Mouse (Mus musculus) heart, adult 2 months (tissue): ENCODE data around the gene Lif. TPM values are rescaled to one million over a fixed set of nuclear protein-coding genes. Genes with fewer than 3 reads are reported as not detected.

Experiments
- DNase-seq, 2 experiments: peaks; one replicate each; pipeline ENCODE4 v3.0.0; 2021
- H3K27ac ChIP-seq: fragments of 200-600 bp; 2 replicates; pipeline ENCODE4 v1.8.1; 2022
- H3K27me3 ChIP-seq: fragments of 200-500 bp; 2 replicates; pipeline ENCODE4 v1.6.1; 2012; ENCODE audit warnings: mild to moderate bottlenecking, low read length, inconsistent platforms, mixed read lengths; ENCODE audit not compliant: control insufficient read depth, insufficient read depth
- H3K36me3 ChIP-seq: fragments of 200-500 bp; 2 replicates; pipeline ENCODE4 v1.6.1; 2012; ENCODE audit warnings: low read length, inconsistent platforms; ENCODE audit not compliant: control insufficient read depth, insufficient read depth
- H3K4me1 ChIP-seq: fragments of 200-500 bp; 2 replicates; pipeline ENCODE4 v1.6.1; 2011; ENCODE audit warnings: low read length; ENCODE audit not compliant: control insufficient read depth, insufficient read depth
- H3K4me3 ChIP-seq: fragments of 200-600 bp; 2 replicates; pipeline ENCODE4 v1.8.1; 2022
- H3K79me2 ChIP-seq: fragments of 200-500 bp; replicated peaks from 2 replicates; pipeline ENCODE4 v1.6.1; 2012; ENCODE audit warnings: mild to moderate bottlenecking, inconsistent platforms, low read length, moderate library complexity, mixed read lengths; ENCODE audit not compliant: control insufficient read depth, insufficient read depth
- H3K9ac ChIP-seq: fragments of 200-500 bp; 2 replicates; pipeline ENCODE4 v1.6.1; 2012; ENCODE audit warnings: low read depth, mild to moderate bottlenecking, control low read depth, inconsistent platforms, low read length, mixed read lengths
- CTCF ChIP-seq: fragments of 200-600 bp; IDR thresholded peaks from 2 replicates; pipeline ENCODE4 v1.8.1; 2022; ENCODE audit warnings: antibody characterized with exemption, mild to moderate bottlenecking, moderate library complexity
- EP300 ChIP-seq: fragments of 200-500 bp; IDR thresholded peaks from 2 replicates; pipeline ENCODE4 v1.6.1; 2011; ENCODE audit warnings: low read depth, low read length, control low read depth; ENCODE audit not compliant: insufficient read depth
- POLR2A ChIP-seq: fragments of 200-500 bp; IDR thresholded peaks from 2 replicates; pipeline ENCODE4 v1.6.1; 2011; ENCODE audit warnings: mild to moderate bottlenecking, low read depth, low read length, control low read depth; ENCODE audit not compliant: insufficient read depth
- WGBS: fragments of 180-500 bp; shearing (Covaris S2); methylation state at CpG from one replicate; pipeline ENCODE4 v1.1.7; 2018; 5-methylcytosine and 5-hydroxymethylcytosine counted together
- intact Hi-C: fragments of 180-260 bp; cut with DNase I; formaldehyde crosslinking; loops from one replicate; pipeline ENCODE4 v1.15.1; 2025
- long read RNA-seq: library from polyadenylated mRNA; stranded (forward); transcript quantifications from one replicate; pipeline ENCODE4 v2.0.0, GENCODE M21; 2021
- polyA plus RNA-seq: library from polyadenylated mRNA; depleted of rRNA; stranded (reverse); fragments of >200 nt; gene quantifications from 2 replicates; pipeline ENCODE4 v1.2.3, GENCODE M21; 2012; rRNA removed
- total RNA-seq, 2 experiments: library from RNA; stranded (reverse); gene quantifications; 2 replicates each; pipeline ENCODE4 v1.2.3; 2021

Lif gene
- total RNA-seq (under 1 TPM; 0.21 to 0.36 TPM), polyA plus RNA-seq (1.5 TPM in 2 replicates)
- long read RNA-seq = 0 reads

- Histone ChIP-seq H3K9ac (no peak within 1 kb of the TSS), H3K27me3 (no peaks in the 10 kb centered on the region), H3K4me3 (no peak within 1 kb of the TSS), H3K36me3 (no peaks in the 10 kb centered on the region), H3K4me1 (peaks cover 4% of the 10 kb centered on the region), H3K79me2 (no peaks in the 10 kb centered on the region), H3K27ac (no peak within 1 kb of the TSS)
- intact Hi-C loops = no loop called here
- no peak for TF ChIP-seq EP300
- TF ChIP-seq POLR2A = no peak
- TF ChIP-seq CTCF = no peak
- WGBS = 68% methylated on average over 11 of the region's 11 CpGs
- DNase-seq = no peak
Measured at GRCm38 (mm10) chr11:4256846-4257607, at the start of gene Lif. Lif (plus strand) TSS chr11:4257557.

- Histone ChIP-seq H3K27ac (peak overlapping the region; percentile 23), H3K9ac (no peak overlapping the region), H3K27me3 (no peaks in the 10 kb centered on the region), H3K4me1 (peaks cover 31% of the 10 kb centered on the region), H3K4me3 (no peak overlapping the region), H3K79me2 (no peaks in the 10 kb centered on the region), H3K36me3 (peaks cover 6% of the 10 kb centered on the region)
- intact Hi-C loops = no loop called here
- no peak for DNase-seq
- 85% methylated on average over 9 of the region's 9 CpGs for WGBS
- TF ChIP-seq CTCF (no peak), POLR2A (no peak), EP300 (no peak)
Measured at GRCm38 (mm10) chr11:4207655-4208054, 49.7 kb upstream of the Lif start.

GRCm38 (mm10) chr11:4209556-4209955 is 47.8 kb upstream of the Lif start:
- no peak overlapping the region for H3K9ac ChIP-seq
- peaks cover 22% of the 10 kb centered on the region for H3K4me1 ChIP-seq
- H3K4me3 ChIP-seq = no peak overlapping the region
- H3K79me2 ChIP-seq = no peaks in the 10 kb centered on the region
- no peaks in the 10 kb centered on the region for H3K27me3 ChIP-seq
- no peak for DNase-seq
- WGBS = 81% methylated on average over 5 of the region's 5 CpGs
- H3K36me3 ChIP-seq = no peaks in the 10 kb centered on the region; the same call in 1 of the 2 replicates
- TF ChIP-seq CTCF (peak; percentile 70), EP300 (0 out of 2 replicates have a peak, but pooled peaks have one; percentile 24), POLR2A (no peak)
- intact Hi-C loops = no loop called here
- H3K27ac ChIP-seq = no peak overlapping the region

- Histone ChIP-seq H3K4me3 (no peak overlapping the region), H3K79me2 (no peaks in the 10 kb centered on the region), H3K9ac (no peak overlapping the region), H3K4me1 (peaks cover 17% of the 10 kb centered on the region), H3K36me3 (peaks cover under 1% of the 10 kb centered on the region; the same call in 1 of the 2 replicates), H3K27me3 (no peaks in the 10 kb centered on the region), H3K27ac (no peak overlapping the region)
- TF ChIP-seq POLR2A (no peak), EP300 (no peak), CTCF (no peak)
- intact Hi-C loops = no loop called here
- WGBS = 64% methylated on average over 1 of the region's 1 CpGs
- no peak for DNase-seq
Measured at GRCm38 (mm10) chr11:4210786-4211185, 46.6 kb upstream of the Lif start.

GRCm38 (mm10) chr11:4213107-4213506 is 44.2 kb upstream of the Lif start:
- no peak overlapping the region for H3K4me3 ChIP-seq
- no peak for DNase-seq
- TF ChIP-seq CTCF = no peak
- TF ChIP-seq EP300 = no peak
- TF ChIP-seq POLR2A = no peak
- H3K9ac ChIP-seq = no peak overlapping the region
- no peaks in the 10 kb centered on the region for H3K79me2 ChIP-seq
- peaks cover 16% of the 10 kb centered on the region for H3K4me1 ChIP-seq
- intact Hi-C loops = no loop called here
- no peak overlapping the region for H3K27ac ChIP-seq
- H3K36me3 ChIP-seq = peaks cover 2% of the 10 kb centered on the region; the same call in 1 of the 2 replicates
- H3K27me3 ChIP-seq = no peaks in the 10 kb centered on the region
- WGBS = 82% methylated on average over 10 of the region's 10 CpGs

GRCm38 (mm10) chr11:4214572-4214971 is 42.8 kb upstream of the Lif start:
- Histone ChIP-seq H3K4me1 (peaks cover 13% of the 10 kb centered on the region), H3K79me2 (no peaks in the 10 kb centered on the region), H3K36me3 (peaks cover 2% of the 10 kb centered on the region; the same call in 1 of the 2 replicates), H3K4me3 (no peak overlapping the region), H3K9ac (no peak overlapping the region), H3K27me3 (no peaks in the 10 kb centered on the region), H3K27ac (no peak overlapping the region)
- DNase-seq = no peak
- intact Hi-C loops = no loop called here
- 96% methylated on average over 14 of the region's 14 CpGs for WGBS
- TF ChIP-seq POLR2A (no peak), EP300 (no peak), CTCF (no peak)
